Mouse (Mus musculus) CH12.LX (cell line): ENCODE data around the gene Arid5b. TPM values are rescaled to one million over a fixed set of nuclear protein-coding genes. Genes with fewer than 3 reads are reported as not detected.

Source experiments
- DNase-seq: peaks from one replicate; pipeline ENCODE4 v3.0.0-alpha.2; 2013; ENCODE audit errors: extremely low read depth
- H3K27ac ChIP-seq: 2 replicates; pipeline ENCODE4 v1.5.1; 2012; ENCODE audit warnings: low read depth, mild to moderate bottlenecking, control low read depth, moderate library complexity; ENCODE audit not compliant: insufficient read depth
- H3K27me3 ChIP-seq: replicated peaks from 2 replicates; pipeline ENCODE3; 2012; ENCODE audit warnings: inconsistent platforms
- H3K36me3 ChIP-seq, 2 experiments: replicated peaks in 1 of 2; 2 replicates each; pipeline versions ENCODE3 to v1.6.1; 2012; ENCODE audit warnings: inconsistent platforms in 1 of 2, low read length in 1 of 2, mild to moderate bottlenecking in 1 of 2, mixed read lengths in 1 of 2, moderate library complexity in 1 of 2; ENCODE audit not compliant: control insufficient read depth in 1 of 2, insufficient read depth in 1 of 2
- H3K4me1 ChIP-seq, 2 experiments: 2 replicates each; pipeline ENCODE4 v1.6.1; 2012; ENCODE audit warnings: inconsistent platforms in 1 of 2, moderate library complexity in 1 of 2; ENCODE audit not compliant: insufficient read depth in 2 of 2, control insufficient read depth in 1 of 2
- H3K4me2 ChIP-seq: 2 replicates; pipeline ENCODE4 v1.6.1; 2012; ENCODE audit warnings: low read depth, mild to moderate bottlenecking, control low read depth; ENCODE audit not compliant: poor library complexity, insufficient read depth, severe bottlenecking
- H3K4me3 ChIP-seq, 3 experiments: fragments of 150-350 bp in 1 of 3; sonication (generic) in 1 of 3; replicated peaks in 1 of 3; 2 replicates each; pipeline versions ENCODE3 to v1.5.1; 2011 to 2012; ENCODE audit warnings: low read depth in 2 of 3, low read length in 2 of 3, mild to moderate bottlenecking in 2 of 3, moderate library complexity in 2 of 3, control low read depth in 1 of 3, improper control_type of control experiment in 1 of 3, inconsistent platforms in 1 of 3, mixed read lengths in 1 of 3; ENCODE audit not compliant: poor library complexity in 1 of 3
- H3K79me2 ChIP-seq: replicated peaks from 2 replicates; pipeline ENCODE4 v1.6.1; 2012; ENCODE audit warnings: mild to moderate bottlenecking, moderate library complexity; ENCODE audit not compliant: control insufficient read depth, poor library complexity, insufficient read depth, severe bottlenecking; ENCODE audit errors: extremely low read depth
- H3K9ac ChIP-seq: 2 replicates; pipeline ENCODE4 v1.6.1; 2012; ENCODE audit warnings: low read depth, mild to moderate bottlenecking, control low read depth, moderate library complexity; ENCODE audit not compliant: insufficient read depth
- H3K9me3 ChIP-seq: replicated peaks from 2 replicates; pipeline ENCODE3; 2012; ENCODE audit warnings: low read length, inconsistent platforms, mixed read lengths
- CHD1 ChIP-seq: IDR thresholded peaks from 2 replicates; pipeline ENCODE4 v1.6.1; 2012; ENCODE audit warnings: low read depth, low read length, improper control_type of control experiment, inconsistent platforms
- CHD2 ChIP-seq: IDR thresholded peaks from 2 replicates; pipeline ENCODE4 v1.6.1; 2011; ENCODE audit warnings: low read length, improper control_type of control experiment
- CTCF ChIP-seq, 2 experiments: IDR thresholded peaks in 1 of 2; conservative IDR thresholded peaks in 1 of 2; 2 replicates each; pipeline ENCODE4 v1.5.1; 2011 to 2012; ENCODE audit warnings: low read depth in 2 of 2, low read length in 2 of 2, improper control_type of control experiment in 1 of 2, inconsistent platforms in 1 of 2, mild to moderate bottlenecking in 1 of 2, moderate library complexity in 1 of 2
- EP300 ChIP-seq: IDR thresholded peaks from 2 replicates; pipeline ENCODE4 v1.6.1; 2011; ENCODE audit warnings: low read length, improper control_type of control experiment
- HCFC1 ChIP-seq: IDR thresholded peaks from 2 replicates; pipeline ENCODE4 v1.6.1; 2012; ENCODE audit warnings: low read depth, mild to moderate bottlenecking, inconsistent platforms, low read length, improper control_type of control experiment
- JUN ChIP-seq: IDR thresholded peaks from 2 replicates; pipeline ENCODE4 v1.6.1; 2011; ENCODE audit warnings: low read depth, mild to moderate bottlenecking, low read length, improper control_type of control experiment, moderate library complexity; ENCODE audit not compliant: insufficient read depth
- JUND ChIP-seq: conservative IDR thresholded peaks from 2 replicates; pipeline ENCODE4 v1.6.1; 2011; ENCODE audit warnings: low read depth, low read length, improper control_type of control experiment
- MAFK ChIP-seq: IDR thresholded peaks from 2 replicates; pipeline ENCODE4 v1.6.1; 2011; ENCODE audit warnings: low read length, improper control_type of control experiment; ENCODE audit not compliant: insufficient replicate concordance
- MAX ChIP-seq: IDR thresholded peaks from 2 replicates; pipeline ENCODE4 v1.6.1; 2011; ENCODE audit warnings: low read length, improper control_type of control experiment
- MAZ ChIP-seq: IDR thresholded peaks from 2 replicates; pipeline ENCODE4 v1.6.1; 2012; ENCODE audit warnings: low read depth, mild to moderate bottlenecking, inconsistent platforms, low read length, improper control_type of control experiment, moderate library complexity
- MEF2A ChIP-seq: IDR thresholded peaks from 2 replicates; pipeline ENCODE4 v1.6.1; 2014; ENCODE audit warnings: low read depth, mild to moderate bottlenecking, inconsistent platforms, low read length, improper control_type of control experiment, borderline replicate concordance
- MXI1 ChIP-seq: IDR thresholded peaks from 2 replicates; pipeline ENCODE4 v1.6.1; 2011; ENCODE audit warnings: mild to moderate bottlenecking, low read depth, low read length, improper control_type of control experiment
- MYC ChIP-seq: IDR thresholded peaks from 2 replicates; pipeline ENCODE4 v1.6.1; 2011; ENCODE audit warnings: low read depth, mild to moderate bottlenecking, improper control_type of control experiment, low read length
- NELFE ChIP-seq: IDR thresholded peaks from 2 replicates; pipeline ENCODE4 v1.6.1; 2011; ENCODE audit warnings: low read depth, low read length, improper control_type of control experiment
- PAX5 ChIP-seq: IDR thresholded peaks from 2 replicates; pipeline ENCODE4 v1.6.1; 2012; ENCODE audit warnings: low read length, inconsistent platforms, mixed read lengths
- RCOR1 ChIP-seq: conservative IDR thresholded peaks from 2 replicates; pipeline ENCODE4 v1.6.1; 2012; ENCODE audit warnings: low read depth, mild to moderate bottlenecking, inconsistent platforms, low read length, improper control_type of control experiment
- SIN3A ChIP-seq: IDR thresholded peaks from 2 replicates; pipeline ENCODE4 v1.6.1; 2012; ENCODE audit warnings: low read length, improper control_type of control experiment, inconsistent platforms
- SMC3 ChIP-seq: IDR thresholded peaks from 2 replicates; pipeline ENCODE4 v1.6.1; 2011; ENCODE audit warnings: low read depth, low read length, improper control_type of control experiment
- TBP ChIP-seq: conservative IDR thresholded peaks from 2 replicates; pipeline ENCODE4 v1.6.1; 2011; ENCODE audit warnings: low read depth, low read length, improper control_type of control experiment
- TCF12 ChIP-seq: IDR thresholded peaks from 2 replicates; pipeline ENCODE4 v1.6.1; 2014; ENCODE audit warnings: low read depth, mild to moderate bottlenecking, inconsistent platforms, low read length, improper control_type of control experiment
- UBTF ChIP-seq: IDR thresholded peaks from 2 replicates; pipeline ENCODE4 v1.6.1; 2012; ENCODE audit warnings: low read depth, mild to moderate bottlenecking, inconsistent platforms, low read length, improper control_type of control experiment, moderate library complexity
- ZKSCAN1 ChIP-seq: IDR thresholded peaks from 2 replicates; pipeline ENCODE4 v1.6.1; 2012; ENCODE audit warnings: low read depth, inconsistent platforms, low read length, improper control_type of control experiment, borderline replicate concordance
- ZMIZ1 ChIP-seq: IDR thresholded peaks from 2 replicates; pipeline ENCODE4 v1.6.1; 2012; ENCODE audit warnings: low read depth, mild to moderate bottlenecking, inconsistent platforms, low read length, improper control_type of control experiment
- ZNF384 ChIP-seq: IDR thresholded peaks from 2 replicates; pipeline ENCODE4 v1.6.1; 2012; ENCODE audit warnings: low read depth, low read length, improper control_type of control experiment, inconsistent platforms
- dilution Hi-C: fragments of 300-500 bp; cut with MboI; formaldehyde crosslinking; loops from 2 replicates; pipeline ENCODE4 v1.14.3; 2020; ENCODE audit warnings: low sequenced_read_pairs; ENCODE audit not compliant: extremely low pct_unique_long_range_greater_than_20kb, extremely low pct_ligation_motif_present
- in situ Hi-C: fragments of 300-500 bp; cut with MboI; formaldehyde crosslinking; loops from 3 replicates; pipeline ENCODE4 v1.14.3; 2019; ENCODE audit warnings: low sequenced_read_pairs, low pct_ligation_motif_present, low pct_unique_long_range_greater_than_20kb, mixed read lengths
- polyA plus RNA-seq: library from polyadenylated mRNA; unstranded; fragments of >175 nt; gene quantifications from 2 replicates; pipeline ENCODE4 v1.2.1, GENCODE M21; 2012; ENCODE audit warnings: low read depth; ENCODE audit not compliant: insufficient read length
- total RNA-seq, 2 experiments: library from RNA; depleted of rRNA; stranded (reverse); fragments of 300-350 nt in 1 of 2; fragments of >200 nt in 1 of 2; gene quantifications; 2 replicates each; pipeline ENCODE4 v1.2.3; 2012 to 2014

The Arid5b gene
- total and polyA plus RNA-seq, 3 experiments, result 1.1 to 2.6 (median 1.8) TPM

GRCm38 (mm10) chr10:68121960-68122359 is 156.6 kb downstream of the Arid5b start:
- no peak overlapping the region for H3K4me2 ChIP-seq
- no peak for DNase-seq
- H3K27me3 ChIP-seq, result no peaks in the 10 kb centered on the region
- H3K27ac ChIP-seq, result no peak overlapping the region
- no peaks in the 10 kb centered on the region for H3K79me2 ChIP-seq
- TF ChIP-seq JUN (no peak), CTCF (conservative IDR thresholded peaks at IDR 0.05 in 1 of 2, IDR thresholded peaks at IDR 0.05 in 1 of 2; ENCODE audit: low read depth in 2 of 2, low read length in 2 of 2) (no peak), RCOR1 (no peak), HCFC1 (no peak), MYC (no peak), TBP (no peak), MAFK (no peak), UBTF (no peak), ZMIZ1 (no peak), ZKSCAN1 (no peak), PAX5 (no peak), MAX (no peak), ZNF384 (no peak), NELFE (no peak), JUND (no peak), MAZ (no peak), EP300 (no peak), CHD1 (no peak)
- no peak overlapping the region for H3K9ac ChIP-seq
- H3K4me1 ChIP-seq, result peaks cover 16 to 47% of the 10 kb centered on the region in 2 experiments; a peak in 3 of 4 replicates
- dilution Hi-C loops, result no loop called here
- in situ Hi-C loops, result no loop called here
- H3K9me3 ChIP-seq, result no peaks in the 10 kb centered on the region
- peaks cover 4 to 21% of the 10 kb centered on the region in 2 experiments for H3K36me3 ChIP-seq
- no peak overlapping the region for H3K4me3 ChIP-seq

GRCm38 (mm10) chr10:68121251-68121650 is 157.3 kb downstream of the Arid5b start:
- peaks cover 4 to 22% of the 10 kb centered on the region in 2 experiments for H3K36me3 ChIP-seq
- no peaks in the 10 kb centered on the region for H3K79me2 ChIP-seq
- no peak for DNase-seq
- dilution Hi-C loops (no loop called here), in situ Hi-C loops (no loop called here)
- no peaks in the 10 kb centered on the region for H3K9me3 ChIP-seq
- no peak for TF ChIP-seq NELFE
- no peak for TF ChIP-seq JUND
- TF ChIP-seq SMC3, result no peak
- no peak for TF ChIP-seq ZKSCAN1
- no peak for TF ChIP-seq TCF12
- no peak for TF ChIP-seq CHD2
- TF ChIP-seq UBTF, result no peak
- TF ChIP-seq CHD1, result no peak
- no peak for TF ChIP-seq MEF2A
- TF ChIP-seq MXI1, result no peak
- TF ChIP-seq SIN3A, result no peak
- TF ChIP-seq JUN, result no peak
- no peak for TF ChIP-seq MAZ
- peaks cover 16 to 47% of the 10 kb centered on the region in 2 experiments; a peak in 3 of 4 replicates for H3K4me1 ChIP-seq
- H3K9ac ChIP-seq, result no peak overlapping the region
- no peak overlapping the region for H3K27ac ChIP-seq
- H3K27me3 ChIP-seq, result no peaks in the 10 kb centered on the region
- no peak overlapping the region for H3K4me3 ChIP-seq
- no peak overlapping the region for H3K4me2 ChIP-seq
